Mouse (Mus musculus): ENCODE measurements around the gene Arhgap31. TPM values are rescaled to one million over a fixed set of nuclear protein-coding genes. Genes with fewer than 3 reads are reported as not detected.

Gene Arhgap31
- 10 to 100 TPM; 21.1 to 24.2 TPM for total RNA-seq (2021)
- long read RNA-seq, partial matches to known transcripts: 2 of 6 reads
- long read RNA-seq, other reads (novel, unspliced or antisense): 4 of 6 reads

DNA sequence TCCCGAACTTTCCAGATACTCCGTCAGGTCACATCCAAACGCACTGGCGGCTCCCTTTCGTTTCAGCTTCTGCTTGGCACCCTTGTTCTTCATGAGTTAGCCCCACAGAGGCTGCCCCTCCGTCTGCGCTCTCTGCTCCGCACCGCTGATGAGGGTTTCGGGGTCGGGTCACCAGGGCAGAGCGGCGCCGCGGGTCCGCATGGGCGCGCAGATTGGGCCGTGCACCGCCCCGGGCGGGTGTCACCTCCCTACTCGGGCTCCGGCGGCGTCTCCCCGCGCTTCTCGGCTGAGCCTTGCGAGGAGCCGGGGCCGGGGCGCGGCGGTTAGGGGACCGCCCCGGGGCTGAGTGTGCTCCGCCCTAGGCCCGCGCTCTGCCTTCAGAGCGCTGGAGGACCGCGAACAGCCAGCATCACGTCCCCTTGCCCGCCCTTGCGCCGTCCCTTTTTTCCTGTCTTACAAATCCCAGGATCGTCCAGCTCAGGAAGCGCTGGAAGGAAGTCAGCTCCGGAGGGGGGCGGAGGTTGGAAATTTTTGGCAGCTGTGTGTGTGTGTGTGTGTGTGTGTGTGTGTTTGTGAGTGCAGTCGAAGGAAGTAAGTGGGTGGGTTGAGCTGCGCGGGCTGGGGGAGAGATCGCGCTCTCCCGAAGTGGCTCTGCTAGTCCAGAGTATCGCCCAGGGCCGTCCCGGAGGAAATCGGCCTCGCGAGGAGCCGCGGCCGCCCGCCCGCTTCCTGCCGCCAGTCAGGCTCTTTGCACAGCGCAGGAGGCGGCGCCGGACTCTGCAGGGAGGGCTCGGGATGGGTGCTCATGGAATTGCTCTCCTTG is at the start of gene Arhgap31:
TSS of gene Arhgap31 (minus strand) at position 694 of the 823 bp plus-strand sequence.
- peak; percentile 67 to 72 for DNase-seq (ENCODE audit: low spot score in 2 of 2)

DNA sequence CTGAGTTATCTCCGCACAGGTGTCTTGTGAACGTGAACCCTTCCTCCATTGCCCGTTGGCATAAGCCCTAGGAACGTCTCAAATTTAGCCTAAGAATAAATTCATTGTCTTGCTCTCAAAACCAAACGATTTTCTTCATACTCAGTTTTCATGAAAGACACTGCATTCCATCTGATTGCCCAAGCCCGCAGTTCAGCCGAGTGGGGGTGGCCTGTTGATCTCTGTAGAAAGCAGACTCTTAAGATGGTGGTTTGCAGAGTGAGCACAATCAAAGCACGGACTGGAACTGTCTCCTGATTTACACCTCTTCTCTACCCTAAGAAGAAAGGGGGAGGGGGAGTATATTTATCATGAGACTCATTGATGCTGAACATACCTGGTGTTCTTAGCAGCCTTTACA is 49.3 kb upstream of the Arhgap31 start:
- DNase-seq (ENCODE audit: low spot score in 2 of 2): no peak

DNA sequence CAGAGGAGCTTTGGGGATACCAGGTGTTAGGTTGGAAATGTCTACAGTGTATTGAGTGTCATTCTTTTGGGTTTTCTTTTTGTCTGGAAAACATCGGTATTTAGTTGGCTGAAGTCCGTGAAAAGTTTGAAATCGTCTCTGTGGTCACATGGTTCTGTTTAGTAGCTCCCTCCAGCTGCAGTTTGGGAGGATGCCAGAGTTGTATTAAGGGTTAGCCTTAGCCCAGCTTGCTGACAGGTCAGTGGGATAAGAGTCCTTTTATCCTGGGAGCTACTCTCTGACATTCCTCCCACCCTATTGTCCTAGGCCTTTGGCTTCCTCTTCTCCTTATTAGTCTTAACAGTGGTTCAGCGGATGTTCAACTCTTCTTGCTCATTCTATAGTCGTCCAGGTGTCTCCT is 48.9 kb upstream of the Arhgap31 start:
- DNase-seq (ENCODE audit: low spot score in 2 of 2): no peak

DNA sequence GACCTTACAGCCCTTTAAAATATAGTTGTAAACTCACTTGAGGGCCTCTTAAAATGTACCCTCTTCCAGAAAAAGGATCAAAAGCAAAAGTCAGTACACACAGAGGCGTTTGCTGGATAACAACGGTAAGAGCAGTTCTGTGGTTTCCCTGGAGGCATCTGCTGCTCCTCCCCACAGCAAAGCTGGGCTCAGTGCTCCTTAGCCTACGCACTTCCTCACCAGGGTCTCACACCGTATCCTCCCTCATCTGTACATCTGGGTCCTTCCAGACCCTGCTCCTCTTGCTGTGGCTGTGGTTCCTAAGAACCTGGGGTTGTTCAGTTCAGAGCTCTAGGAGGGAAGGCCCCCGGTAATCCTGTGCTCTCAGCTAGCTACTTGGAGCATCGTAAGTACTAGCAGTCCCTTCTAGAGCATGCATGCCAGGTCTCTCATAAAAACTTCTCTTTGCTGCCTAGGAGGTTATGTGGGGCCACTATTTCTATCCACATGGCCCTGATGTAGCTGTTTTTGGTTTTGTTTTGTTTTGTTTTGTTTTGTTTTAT is 47.8 kb upstream of the Arhgap31 start:
- DNase-seq (ENCODE audit: low spot score in 2 of 2): no peak

DNA sequence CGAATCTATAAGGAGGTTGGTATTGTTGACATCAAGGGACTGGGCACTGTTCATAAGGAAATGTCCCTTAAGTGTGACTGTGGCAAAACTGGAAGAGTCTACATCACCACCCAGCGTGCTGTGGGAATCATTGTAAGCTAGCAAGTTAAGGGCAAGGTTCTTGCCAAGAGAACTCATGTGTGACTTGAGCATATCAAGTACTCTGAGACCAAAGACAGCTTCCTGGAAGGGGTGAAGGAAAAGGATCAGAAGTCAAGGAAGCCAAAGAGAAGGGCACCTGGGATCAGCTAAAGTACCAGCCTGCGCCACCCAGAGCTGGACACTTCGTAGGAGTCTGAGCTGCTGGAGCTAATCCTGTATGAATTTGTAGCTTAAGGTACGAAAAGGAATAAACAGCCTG is 47.2 kb upstream of the Arhgap31 start:
- no peak for DNase-seq (ENCODE audit: low spot score in 2 of 2)

DNA sequence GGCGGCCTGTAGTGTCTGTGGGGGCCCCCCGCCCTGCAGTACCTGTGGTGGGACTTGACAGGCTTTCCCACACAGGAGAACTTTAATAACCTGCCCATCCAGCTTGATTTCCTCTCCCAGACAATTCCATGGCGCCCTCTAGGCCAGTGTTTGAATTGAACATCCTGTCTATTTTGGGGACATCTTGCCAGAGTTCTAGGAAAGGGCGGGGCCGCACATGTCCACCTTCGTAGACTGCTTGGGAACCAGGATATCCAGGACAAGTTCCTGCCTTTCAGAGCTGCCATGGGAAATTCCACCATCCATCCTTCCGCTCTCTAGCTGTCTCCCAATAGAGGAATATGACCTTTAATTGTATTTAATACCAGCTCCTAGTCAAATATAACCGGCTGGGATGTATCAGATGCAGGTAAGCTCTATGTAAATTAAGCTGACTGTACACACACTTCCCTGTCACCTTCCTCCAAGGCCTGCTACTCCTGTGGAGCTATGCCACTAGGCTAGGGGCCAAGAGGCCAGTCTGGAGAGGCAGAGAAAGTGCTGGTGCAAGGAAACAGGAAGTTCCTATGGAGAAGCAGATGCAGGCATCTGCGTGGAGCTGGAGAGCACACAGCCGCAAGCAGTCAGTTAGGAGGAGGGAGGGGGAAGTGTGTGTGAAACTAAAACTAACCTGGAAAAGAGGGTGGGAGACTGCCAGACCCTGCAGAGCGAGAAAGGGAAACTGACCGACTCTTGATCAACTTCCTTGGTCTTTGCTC is 45.2 kb upstream of the Arhgap31 start:
- DNase-seq (ENCODE audit: low spot score in 2 of 2): no peak

DNA sequence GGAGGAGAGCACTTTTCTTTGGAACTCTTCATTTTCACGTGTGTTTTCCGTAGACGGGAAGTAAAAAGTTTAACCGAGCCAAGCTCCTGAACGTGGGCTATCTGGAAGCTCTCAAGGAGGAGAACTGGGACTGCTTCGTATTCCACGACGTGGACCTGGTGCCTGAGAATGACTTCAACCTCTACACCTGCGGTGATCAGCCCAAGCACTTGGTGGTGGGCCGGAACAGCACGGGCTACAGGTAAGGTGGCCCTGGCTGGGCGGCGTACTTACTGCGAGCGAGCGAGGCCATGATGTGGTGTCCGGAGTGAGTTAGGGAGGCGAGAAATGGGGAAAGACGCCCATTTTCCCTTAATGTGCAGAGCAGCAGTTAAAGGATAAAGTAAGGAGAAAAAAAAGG is 44.6 kb upstream of the Arhgap31 start:
- DNase-seq (ENCODE audit: low spot score in 2 of 2): no peak

DNA sequence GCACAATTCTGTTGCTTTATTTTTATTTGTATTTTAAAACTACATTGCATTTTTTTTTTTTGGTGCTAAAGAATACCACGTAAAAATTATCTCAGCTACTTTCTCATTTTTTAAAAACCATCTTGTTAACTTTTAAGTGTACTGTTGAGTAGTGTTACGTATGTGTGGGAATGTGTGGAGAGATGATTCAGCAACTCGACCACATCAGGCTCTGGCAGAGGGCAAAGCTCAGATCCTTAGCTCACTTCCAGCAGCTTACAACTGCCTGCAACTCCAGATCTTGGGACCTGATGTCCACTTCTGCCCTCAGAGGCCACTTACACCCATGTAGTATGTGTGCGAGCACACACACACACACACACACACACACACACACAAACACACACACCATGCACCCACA is 43.5 kb upstream of the Arhgap31 start:
- no peak for DNase-seq (ENCODE audit: low spot score in 2 of 2)

DNA sequence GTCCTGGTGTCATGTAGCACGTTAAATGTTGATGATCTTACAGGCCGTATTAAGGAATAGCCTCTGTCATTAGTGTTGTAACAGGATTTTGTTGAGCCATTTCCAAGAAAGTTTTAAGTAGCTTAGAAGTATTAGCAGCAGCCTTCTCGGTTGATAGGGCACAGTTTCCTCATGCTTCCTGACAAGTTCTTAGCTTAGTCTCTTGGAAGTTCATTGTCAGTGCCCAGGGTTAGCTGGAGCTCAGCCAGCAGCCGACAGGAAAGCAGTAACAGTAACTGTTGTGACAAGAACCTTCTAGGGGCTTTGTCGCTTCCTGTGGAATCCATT is 43.1 kb upstream of the Arhgap31 start:
- DNase-seq (ENCODE audit: low spot score in 2 of 2): no peak

DNA sequence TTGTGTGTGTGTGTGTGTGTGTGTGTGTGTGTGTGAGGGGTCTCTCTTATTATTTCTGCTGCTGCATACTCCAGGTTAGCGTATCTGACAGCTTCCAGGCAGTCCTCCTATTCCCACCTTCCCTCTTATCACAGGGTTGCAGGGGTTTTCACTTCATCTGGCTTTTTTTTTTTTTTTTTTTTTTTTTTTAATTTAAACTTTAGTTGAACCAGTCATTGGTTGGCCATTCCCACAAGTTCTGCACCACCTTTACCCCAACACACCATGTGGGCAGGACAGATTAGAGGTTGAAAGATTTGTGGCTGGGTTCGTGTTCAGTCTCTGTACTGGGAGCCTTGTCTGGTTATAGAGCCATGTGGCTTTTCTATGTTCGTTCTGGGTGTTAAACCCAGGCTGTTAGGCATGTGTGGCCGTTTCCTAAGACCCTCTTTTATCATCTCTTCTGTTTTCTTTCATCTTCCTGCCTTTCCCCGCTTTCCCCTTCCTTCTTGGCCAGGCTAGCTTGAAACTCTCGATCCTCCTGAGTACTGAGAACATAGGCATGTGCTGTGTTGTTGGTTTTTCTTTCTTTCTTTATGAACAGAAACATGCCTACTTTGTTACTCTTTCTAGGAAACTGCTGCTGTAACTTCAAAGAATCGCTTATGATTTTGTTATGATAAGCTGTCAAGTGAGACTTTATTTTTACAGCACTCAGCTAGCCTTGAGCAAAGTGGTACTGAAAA is 42.5 kb upstream of the Arhgap31 start:
- no peak for DNase-seq (ENCODE audit: low spot score in 2 of 2)

DNA sequence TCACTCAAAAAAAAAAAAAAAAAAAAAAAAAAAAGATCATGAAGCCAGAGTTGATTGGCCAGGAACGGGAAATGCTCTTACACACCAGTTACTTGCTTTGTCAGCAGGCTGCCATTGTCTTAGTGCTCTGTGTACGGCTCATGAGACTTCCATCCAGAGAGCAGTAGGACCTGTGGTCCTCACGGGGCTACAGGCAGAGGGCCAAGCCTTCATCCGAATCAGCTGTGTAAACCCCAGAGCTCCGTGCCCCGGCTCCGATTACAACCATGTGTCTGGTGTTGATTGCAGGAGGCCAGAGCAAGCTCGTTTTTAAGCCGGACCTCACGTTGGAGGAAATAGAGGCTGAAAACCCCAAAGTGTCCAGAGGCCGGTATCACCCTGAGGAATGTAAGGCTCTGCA is 40.6 kb upstream of the Arhgap31 start:
- no peak for DNase-seq (ENCODE audit: low spot score in 2 of 2)

DNA sequence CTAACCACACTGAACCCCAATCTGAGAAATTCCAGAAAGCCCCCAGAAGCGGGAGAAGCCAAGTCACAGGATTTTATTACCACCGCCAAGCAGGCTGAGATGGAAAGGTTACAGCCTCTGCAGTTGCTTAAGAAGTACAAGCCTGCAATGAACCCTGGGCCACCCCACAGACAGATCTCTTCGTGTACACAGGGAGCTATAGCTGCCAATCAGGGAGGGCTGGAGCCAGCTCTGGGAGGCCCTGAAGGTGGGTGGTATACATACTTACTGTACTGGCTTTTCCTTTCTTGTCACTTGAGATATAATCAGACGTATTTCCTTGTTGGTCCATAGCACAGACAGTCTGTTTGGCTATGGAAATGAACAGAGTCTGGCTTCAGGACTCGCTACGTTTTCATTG is 37.7 kb upstream of the Arhgap31 start:
- DNase-seq (ENCODE audit: low spot score in 2 of 2): no peak

DNA sequence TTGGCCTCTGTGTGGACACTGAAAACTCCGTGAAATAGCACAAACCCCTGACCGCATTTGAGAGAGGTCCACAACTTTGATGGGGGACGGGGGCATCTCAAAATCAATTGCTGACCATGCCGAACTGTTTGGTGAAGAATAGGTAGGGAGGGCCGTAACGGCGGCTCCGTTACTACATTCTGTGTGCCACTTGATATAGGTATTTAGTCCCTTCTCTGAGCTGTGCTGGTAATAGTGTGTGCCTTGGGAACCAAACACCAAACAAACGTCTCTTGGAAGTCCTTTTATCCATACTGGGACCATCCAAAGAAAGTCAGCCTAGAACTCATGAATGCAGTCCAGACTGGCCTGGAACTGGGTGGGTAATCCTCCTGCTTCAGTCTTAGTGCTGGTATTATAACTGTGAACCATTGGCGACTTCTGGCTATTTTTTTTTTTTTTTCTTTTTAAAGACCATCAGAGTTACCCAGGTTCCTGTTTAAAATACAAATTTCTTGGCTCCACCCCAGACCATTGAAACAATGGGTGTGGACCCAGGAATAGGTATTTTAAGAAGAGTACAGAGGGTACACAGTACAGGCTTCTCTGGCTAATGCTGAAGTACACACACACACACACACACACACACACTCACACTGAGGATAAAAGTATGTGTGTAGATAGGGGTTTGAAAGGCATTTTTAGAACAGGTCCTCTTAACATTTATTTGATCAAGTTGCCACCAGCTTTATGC is 31.0 kb upstream of the Arhgap31 start:
- no peak for DNase-seq (ENCODE audit: low spot score in 2 of 2)

DNA sequence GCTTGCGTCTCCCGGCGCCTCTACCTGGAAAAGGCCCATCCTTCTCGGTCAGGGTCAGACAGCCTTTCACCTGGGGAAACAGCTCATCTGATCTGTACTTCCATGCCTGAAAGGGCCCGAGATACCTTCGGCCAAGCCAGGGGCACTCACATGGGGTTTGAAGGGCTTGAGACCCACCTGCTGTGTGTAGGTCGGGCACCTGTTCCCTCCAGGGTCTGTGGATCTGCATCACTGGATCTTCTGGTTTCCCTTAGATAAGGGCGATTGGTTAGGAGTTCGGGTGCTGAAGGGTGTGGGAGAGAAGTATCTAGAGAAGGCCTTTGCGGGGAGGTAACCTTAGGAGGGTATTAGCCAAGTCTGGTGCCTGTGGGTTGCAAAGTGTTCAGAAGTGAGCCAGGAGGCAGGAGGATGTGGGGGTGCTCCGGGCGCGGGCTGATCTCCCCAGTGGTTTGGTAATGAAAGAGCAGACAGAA is 29.6 kb upstream of the Arhgap31 start:
- peak; percentile 43 to 49 for DNase-seq (ENCODE audit: low spot score in 2 of 2)

DNA sequence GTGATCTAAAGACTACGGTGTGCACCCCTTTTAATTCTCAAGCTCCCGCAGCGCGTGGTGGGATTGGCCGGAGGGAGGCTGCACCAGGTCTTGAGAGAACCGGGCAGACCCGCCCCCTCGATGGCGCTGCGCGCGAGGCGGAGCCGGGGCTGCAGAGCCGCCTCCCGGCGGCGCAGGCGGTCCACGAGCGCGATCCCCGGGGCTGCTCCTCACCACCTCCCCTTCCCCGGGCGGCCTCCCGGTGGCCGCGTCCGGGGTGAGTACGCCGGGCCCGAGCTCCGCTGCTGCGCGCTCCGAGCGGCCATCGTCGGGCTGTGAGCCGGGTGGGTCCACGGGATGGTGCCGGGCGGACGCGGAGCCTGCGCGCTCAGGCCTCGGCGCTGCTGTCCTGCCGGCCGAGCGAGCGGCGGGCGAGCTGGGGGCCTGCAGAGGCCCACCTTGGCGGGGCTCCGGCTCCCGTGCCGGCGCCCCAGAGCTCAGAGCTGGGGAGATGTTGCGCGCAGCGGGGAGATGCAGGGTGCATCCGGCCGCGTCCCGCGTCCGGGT is 29.1 kb upstream of the Arhgap31 start, which contains the start of gene B4galt4:
TSS of gene B4galt4 (plus strand) at position 152 of the 546 bp plus-strand sequence.
- peak; percentile 82 to 89 for DNase-seq (ENCODE audit: low spot score in 2 of 2)

DNA sequence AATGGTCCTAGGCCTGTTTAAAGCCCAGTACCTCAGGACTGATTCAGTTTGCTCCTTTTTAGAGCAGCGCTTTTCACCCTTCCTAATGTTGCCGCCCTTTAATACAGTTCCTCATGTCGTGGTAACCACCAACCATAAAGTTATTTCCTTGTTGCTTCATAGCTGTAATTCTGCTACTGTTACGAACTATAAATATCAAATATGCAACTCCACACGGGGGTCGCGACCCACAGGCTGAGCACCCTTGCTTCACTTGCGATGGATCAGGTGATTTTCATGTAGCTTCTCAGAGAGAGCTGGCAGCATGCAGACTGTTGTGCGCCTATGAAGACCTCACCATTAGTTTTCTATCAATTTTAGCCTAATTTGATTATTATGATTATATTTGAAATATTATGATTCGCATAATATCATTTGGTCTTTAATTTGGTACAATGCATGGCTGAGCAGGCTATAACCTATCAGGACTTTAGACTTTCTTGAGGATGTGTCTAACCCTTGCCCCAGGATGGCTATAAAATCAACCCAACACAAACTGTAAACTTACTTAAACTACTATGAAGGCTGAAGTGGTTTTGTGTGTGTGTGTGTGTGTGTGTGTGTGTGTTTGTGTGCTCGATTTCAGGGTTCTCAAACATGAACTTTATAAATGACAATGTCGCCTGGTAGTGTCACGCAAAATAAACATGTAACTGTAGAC is 28.3 kb upstream of the Arhgap31 start:
- no peak for DNase-seq (ENCODE audit: low spot score in 2 of 2)

DNA sequence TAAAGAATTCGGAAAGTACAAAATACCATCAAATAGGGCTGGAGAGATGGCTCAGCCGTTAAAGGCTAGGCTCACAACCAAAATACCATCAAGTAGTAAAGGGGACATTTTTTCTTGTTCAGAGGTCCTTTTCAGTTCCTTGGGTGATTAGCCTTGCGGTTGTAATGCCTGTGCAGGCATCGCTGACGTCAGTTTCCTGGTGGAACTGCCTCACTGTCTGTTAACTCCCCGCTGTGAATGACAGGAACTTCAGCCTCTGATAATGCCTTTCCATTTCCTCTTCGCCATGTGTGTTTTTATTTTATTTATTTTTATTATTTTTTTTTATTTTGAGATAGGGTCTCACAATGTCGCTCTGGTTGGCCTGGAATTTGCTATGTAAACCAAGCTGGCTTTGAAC is 17.8 kb upstream of the Arhgap31 start:
- no peak for DNase-seq (ENCODE audit: low spot score in 2 of 2)

DNA sequence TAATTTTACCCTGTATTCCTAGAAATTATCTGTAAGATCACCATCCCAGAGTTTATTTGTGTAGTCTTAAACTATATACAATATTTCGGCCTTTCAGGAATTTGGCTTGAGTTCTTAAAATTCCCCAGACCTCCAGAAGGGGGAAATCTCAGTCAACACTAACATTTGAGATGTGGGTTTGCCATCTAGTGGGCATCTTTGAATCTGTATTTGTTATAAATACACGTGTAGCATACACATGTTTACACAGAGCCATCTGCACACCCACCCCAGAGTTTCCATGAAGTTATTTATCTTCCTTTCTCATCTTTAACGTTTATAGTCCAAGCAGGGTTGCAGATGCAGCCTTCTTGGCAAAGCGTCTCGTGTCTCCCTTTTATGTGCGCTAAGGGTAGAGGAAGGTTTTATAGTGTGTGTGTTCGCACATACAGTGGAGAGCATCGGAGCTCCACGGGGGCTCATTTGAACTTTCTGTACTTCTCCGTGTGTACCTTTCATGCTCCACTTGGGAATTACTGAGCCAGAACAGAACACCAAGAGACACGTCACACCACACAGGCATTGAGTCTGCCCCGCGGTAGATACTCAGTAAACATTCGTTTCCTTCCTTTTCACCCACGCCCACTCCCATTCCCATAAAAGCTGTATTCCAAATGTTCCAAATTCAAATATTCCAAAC is 16.7 kb upstream of the Arhgap31 start:
- peak in 1 of 2 experiments; percentile 37 for DNase-seq (ENCODE audit: low spot score in 2 of 2)

DNA sequence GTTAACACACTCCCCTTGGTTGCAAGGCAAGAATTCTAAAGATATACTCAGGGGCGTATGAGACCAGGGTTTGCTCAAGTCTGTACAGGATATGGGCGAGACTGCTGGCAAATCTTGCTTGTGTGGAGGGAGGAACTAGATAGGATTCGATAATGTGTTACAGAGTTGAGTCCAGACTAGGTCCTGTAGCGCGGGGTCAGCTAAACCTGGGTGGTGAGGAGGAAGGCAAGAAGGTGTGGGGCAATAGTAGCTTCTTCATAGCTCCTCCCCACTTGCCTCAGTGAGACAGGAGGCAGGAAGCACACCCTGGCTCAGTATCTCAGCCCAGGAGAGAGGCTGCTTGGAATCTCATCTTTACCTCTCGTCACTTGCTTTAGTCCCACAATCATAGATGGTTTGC is 16.1 kb upstream of the Arhgap31 start:
- DNase-seq (ENCODE audit: low spot score in 2 of 2): no peak
